9 mouse cellular contexts compared by ENCODE assay signal in the genomic region with DNA sequence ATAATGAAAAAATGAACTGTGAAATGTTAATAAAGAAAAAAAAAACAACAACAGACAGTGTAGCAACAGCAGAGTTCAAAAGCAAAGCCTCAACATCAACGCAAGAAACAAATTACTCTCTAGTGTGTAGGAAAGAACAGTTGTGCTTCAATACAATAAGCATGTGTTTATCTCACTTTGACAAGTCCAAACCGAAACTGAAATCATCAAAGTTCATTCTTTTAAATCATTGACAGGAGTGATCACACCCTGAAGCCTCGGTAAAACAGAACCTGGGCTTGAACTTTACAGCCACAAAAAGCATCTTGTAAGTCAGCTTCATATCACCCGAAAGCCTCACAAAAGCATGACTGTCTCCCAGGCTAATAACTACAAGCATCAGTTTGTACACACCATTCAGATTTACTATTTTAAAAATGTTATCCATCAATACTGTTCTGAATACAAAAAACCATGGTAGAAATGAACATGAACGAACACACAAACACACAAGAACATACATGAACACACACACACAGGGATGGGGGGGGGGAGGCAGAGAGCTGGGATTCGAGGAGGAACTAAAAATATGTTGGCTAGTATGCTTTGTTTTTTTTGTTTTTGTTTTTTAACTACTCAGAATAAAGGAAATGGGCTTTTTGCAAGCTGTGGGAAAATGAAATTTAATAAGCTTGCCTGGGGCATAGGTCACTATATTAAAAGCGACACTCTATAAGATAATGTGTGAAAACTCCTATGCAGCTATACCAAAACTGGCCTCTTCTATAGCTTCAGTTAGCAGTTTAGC. TPM values are rescaled to one million over a fixed set of nuclear protein-coding genes. Genes with fewer than 3 reads are reported as not detected.
A peak's percentile ranks its signal among the peaks of the same experiment; 100 is the strongest.
DNase-seq lines count a peak whose midpoint lies in the region; ATAC-seq and TF ChIP-seq lines count a peak whose summit lies in the region.
"Had no signal": no experiment of that assay in that cellular context is flagged by ENCODE, and none has a peak within 500 bp of the region (broad histone marks: within the 10 kb centered on the region; RNA-seq: fewer than 3 reads in every experiment).

No protein-coding gene starts in this region.

- no peaks in the 10 kb centered on the region for H3K9me3 ChIP-seq in hindbrain, embryonic 13.5 days
- H3K9me3 ChIP-seq in hindbrain, embryonic 10.5 days, result no peaks in the 10 kb centered on the region
- H3K9me3 ChIP-seq in liver, embryonic 13.5 days (replicated peaks), result no peaks in the 10 kb centered on the region
- no peaks in the 10 kb centered on the region for H3K9me3 ChIP-seq in forebrain, embryonic 11.5 days (ENCODE audit: control insufficient read depth, low read length)

- no peak for DNase-seq in hindbrain, embryonic 10.5 days (ENCODE audit: low spot score)
- DNase-seq in 416B (ENCODE audit: low read depth), result peak; percentile 54
- no peak for DNase-seq in liver, embryonic 13.5 days
- no peak for DNase-seq in thymus, postnatal 36 days
- no peak for DNase-seq in forebrain, embryonic 11.5 days (ENCODE audit: low spot score)
- no peak for DNase-seq in gastrocnemius, adult 18-20 months (ENCODE audit: low spot score)
- DNase-seq: kidney, postnatal 10 days had no signal

- peaks cover 23% of the 10 kb centered on the region for H3K4me1 ChIP-seq in hindbrain, embryonic 13.5 days (replicated peaks)
- peaks cover 34% of the 10 kb centered on the region; the same call in 1 of the 2 replicates for H3K4me1 ChIP-seq in hindbrain, embryonic 10.5 days (replicated peaks)
- H3K4me1 ChIP-seq in bone marrow, adult 2 months (ENCODE audit: control insufficient read depth, insufficient read depth, low read length), result no peaks in the 10 kb centered on the region; the same call in 1 of the 2 replicates
- peaks cover 58% of the 10 kb centered on the region for H3K4me1 ChIP-seq in liver, embryonic 13.5 days (replicated peaks)
- H3K4me1 ChIP-seq in forebrain, embryonic 11.5 days (replicated peaks; ENCODE audit: control insufficient read depth, insufficient read depth, low read length), result no peaks in the 10 kb centered on the region

- H3K36me3 ChIP-seq in hindbrain, embryonic 13.5 days, result no peaks in the 10 kb centered on the region
- no peaks in the 10 kb centered on the region for H3K36me3 ChIP-seq in hindbrain, embryonic 10.5 days
- H3K36me3 ChIP-seq in liver, embryonic 13.5 days, result no peaks in the 10 kb centered on the region
- H3K36me3 ChIP-seq in forebrain, embryonic 11.5 days (ENCODE audit: control insufficient read depth, insufficient read depth, low read length), result no peaks in the 10 kb centered on the region

- H3K4me2 ChIP-seq in hindbrain, embryonic 13.5 days, result peak overlapping the region; percentile 77; the same call in 1 of the 2 replicates
- peak overlapping the region; percentile 80 for H3K4me2 ChIP-seq in liver, embryonic 13.5 days
- no peak overlapping the region for H3K4me2 ChIP-seq in forebrain, embryonic 11.5 days (ENCODE audit: low read depth, low read length, severe bottlenecking)

- no peak overlapping the region for H3K9ac ChIP-seq in hindbrain, embryonic 13.5 days
- H3K9ac ChIP-seq in liver, embryonic 13.5 days, result peak overlapping the region; percentile 100
- H3K9ac ChIP-seq in forebrain, embryonic 11.5 days (ENCODE audit: low read length), result no peak overlapping the region

- ATAC-seq in hindbrain, embryonic 13.5 days (ENCODE audit: low FRiP score), result no peak
- no peak for ATAC-seq in liver, embryonic 13.5 days (ENCODE audit: low read depth)
- no peak for ATAC-seq in forebrain, embryonic 11.5 days (replicated peaks; ENCODE audit: low FRiP score)

- TF ChIP-seq CTCF in bone marrow, adult 2 months (IDR thresholded peaks at IDR 0.05; ENCODE audit: control insufficient read depth, insufficient read depth, low read length), result no peak

- no peak overlapping the region for H3K27ac ChIP-seq in hindbrain, embryonic 13.5 days
- H3K27ac ChIP-seq in hindbrain, embryonic 10.5 days, result no peak overlapping the region
- no peak overlapping the region for H3K27ac ChIP-seq in bone marrow, adult 2 months (ENCODE audit: control insufficient read depth, insufficient read depth, low read depth, low read length, poor library complexity)
- H3K27ac ChIP-seq in liver, embryonic 13.5 days, result peak overlapping the region; percentile 100
- H3K27ac ChIP-seq in forebrain, embryonic 11.5 days (ENCODE audit: low read depth, low read length), result no peak overlapping the region

- WGBS in hindbrain, embryonic 13.5 days, result 64% methylated on average over 7 of the region's 7 CpGs
- WGBS in hindbrain, embryonic 10.5 days, result 73% methylated on average over 7 of the region's 7 CpGs
- 7% methylated on average over 7 of the region's 7 CpGs for WGBS in bone marrow, adult 2 months
- WGBS in liver, embryonic 13.5 days (ENCODE audit: insufficient replicate concordance), result 36% methylated on average over 7 of the region's 7 CpGs
- WGBS in forebrain, embryonic 11.5 days, result 83% methylated on average over 7 of the region's 7 CpGs

- no peaks in the 10 kb centered on the region for H3K27me3 ChIP-seq in hindbrain, embryonic 13.5 days
- peaks cover 4% of the 10 kb centered on the region; the same call in 1 of the 2 replicates for H3K27me3 ChIP-seq in hindbrain, embryonic 10.5 days (ENCODE audit: insufficient read depth, poor library complexity, severe bottlenecking)
- no peaks in the 10 kb centered on the region for H3K27me3 ChIP-seq in liver, embryonic 13.5 days
- H3K27me3 ChIP-seq in forebrain, embryonic 11.5 days (ENCODE audit: control insufficient read depth, insufficient read depth, low read length), result peaks cover 2% of the 10 kb centered on the region; the same call in 1 of the 2 replicates

- H3K4me3 ChIP-seq in hindbrain, embryonic 13.5 days, result no peak overlapping the region
- no peak overlapping the region for H3K4me3 ChIP-seq in hindbrain, embryonic 10.5 days
- peak overlapping the region; percentile 49 for H3K4me3 ChIP-seq in bone marrow, adult 2 months (replicated peaks; ENCODE audit: control insufficient read depth, low read depth, low read length)
- H3K4me3 ChIP-seq in liver, embryonic 13.5 days (replicated peaks), result peak overlapping the region; percentile 97
- no peak overlapping the region for H3K4me3 ChIP-seq in forebrain, embryonic 11.5 days (ENCODE audit: low read depth, low read length)

- no peak for TF ChIP-seq POLR2A in bone marrow, adult 2 months (IDR thresholded peaks at IDR 0.05; ENCODE audit: borderline replicate concordance, control insufficient read depth, low read depth, low read length)

RNA-seq across cellular contexts. Expression of a gene that starts 2.7 kb away (rescaled TPM):
- 21.5 and 22.2 TPM in 2 replicates for polyA plus RNA-seq in hindbrain, embryonic 13.5 days (2015; fragmentation: Nextera tagmentation; extraction: Ambion mirVana)
- 23.2 and 31.9 TPM in 2 replicates for polyA plus RNA-seq in hindbrain, embryonic 10.5 days (2016; fragmentation: Nextera tagmentation; extraction: Ambion mirVana)
- polyA plus RNA-seq in bone marrow, adult 2 months (2011; ENCODE audit: insufficient read depth, insufficient read length, low replicate concordance, missing spikeins), result 46.2 and 50.7 TPM in 2 replicates
- polyA plus RNA-seq in liver, embryonic 13.5 days (2015; fragmentation: Nextera tagmentation; extraction: Ambion mirVana), result 44.2 and 60.6 TPM in 2 replicates
- 30.3 TPM in 2 replicates for polyA plus RNA-seq in forebrain, embryonic 11.5 days (2014; fragmentation: Nextera tagmentation; extraction: Ambion mirVana)
- total RNA-seq in gastrocnemius, adult 18-20 months (2021), result 1 to 10 TPM; 6.6 to 9.0 TPM

RNA-seq across cellular contexts. Expression of a gene that starts 34.9 kb away (rescaled TPM):
- 41.4 and 46.8 TPM in 2 replicates for polyA plus RNA-seq in hindbrain, embryonic 13.5 days (2015; fragmentation: Nextera tagmentation; extraction: Ambion mirVana)
- 23.5 and 27.6 TPM in 2 replicates for polyA plus RNA-seq in hindbrain, embryonic 10.5 days (2016; fragmentation: Nextera tagmentation; extraction: Ambion mirVana)
- 7.7 and 15.2 TPM in 2 replicates for polyA plus RNA-seq in bone marrow, adult 2 months (2011; ENCODE audit: insufficient read depth, insufficient read length, low replicate concordance, missing spikeins)
- polyA plus RNA-seq in liver, embryonic 13.5 days (2015; fragmentation: Nextera tagmentation; extraction: Ambion mirVana), result 18.2 and 23.8 TPM in 2 replicates
- 27.7 and 28.1 TPM in 2 replicates for polyA plus RNA-seq in forebrain, embryonic 11.5 days (2014; fragmentation: Nextera tagmentation; extraction: Ambion mirVana)
- total RNA-seq in gastrocnemius, adult 18-20 months (2021), result 10 to 100 TPM; 55.7 to 62.5 TPM

Comparison
In these comparisons a context has a peak if more than half of its experiments do, and no peak if none do; other contexts are left out.
1. H3K4me3 ChIP-seq: peak in bone marrow, adult 2 months (single experiment) and liver, embryonic 13.5 days (single experiment); none in hindbrain, embryonic 13.5 days (single experiment), hindbrain, embryonic 10.5 days (single experiment) and forebrain, embryonic 11.5 days (single experiment).